Mouse (Mus musculus): Measurements from ENCODE around the gene Aurkaip1. TPM values are rescaled to one million over a fixed set of nuclear protein-coding genes. Genes with fewer than 3 reads are reported as not detected.

Gene Aurkaip1
- polyA plus RNA-seq, 1 experiment from 2014 or later = 170 TPM

- DNase-seq (ENCODE audit: low spot score) = no peak
- peak within 1 kb of the TSS; percentile 89 for H3K27ac ChIP-seq
- H3K4me1 ChIP-seq = peaks cover 17% of the 10 kb centered on the region
- H3K4me3 ChIP-seq = peak within 1 kb of the TSS; percentile 90
- H3K27me3 ChIP-seq (ENCODE audit: insufficient read depth, poor library complexity, severe bottlenecking) = no peaks in the 10 kb centered on the region
- WGBS = 6% methylated on average over 12 of the region's 12 CpGs
- H3K36me3 ChIP-seq = peaks cover 27% of the 10 kb centered on the region
- H3K9me3 ChIP-seq = no peaks in the 10 kb centered on the region
Observed at GRCm38 (mm10) chr4:155802741-155803339, 28.2 kb upstream of the Aurkaip1 start, which contains the start of gene Mrpl20. Mrpl20 (plus strand) TSS chr4:155802878.

- WGBS = under 1% methylated on average over 58 of the region's 58 CpGs
- Histone ChIP-seq H3K9me3 (no peaks in the 10 kb centered on the region), H3K4me3 (peak overlapping the region; percentile 90), H3K36me3 (peaks cover 34% of the 10 kb centered on the region), H3K4me1 (peaks cover 17% of the 10 kb centered on the region), H3K27me3 (ENCODE audit: insufficient read depth, poor library complexity, severe bottlenecking) (no peaks in the 10 kb centered on the region), H3K27ac (peak overlapping the region; percentile 89)
- peak; percentile 98 for DNase-seq (ENCODE audit: low spot score)
Observed at GRCm38 (mm10) chr4:155803340-155804041, 27.6 kb upstream of the Aurkaip1 start.

- peaks cover 59% of the 10 kb centered on the region for H3K36me3 ChIP-seq
- H3K9me3 ChIP-seq = no peaks in the 10 kb centered on the region
- no peak overlapping the region for H3K4me3 ChIP-seq
- DNase-seq (ENCODE audit: low spot score) = no peak
- no peak overlapping the region for H3K27ac ChIP-seq
- peaks cover 21% of the 10 kb centered on the region for H3K4me1 ChIP-seq
- 89% methylated on average over 3 of the region's 3 CpGs for WGBS
- no peaks in the 10 kb centered on the region for H3K27me3 ChIP-seq (ENCODE audit: insufficient read depth, poor library complexity, severe bottlenecking)
Observed at GRCm38 (mm10) chr4:155807841-155808240, 23.2 kb upstream of the Aurkaip1 start.

- Histone ChIP-seq H3K27me3 (ENCODE audit: insufficient read depth, poor library complexity, severe bottlenecking) (no peaks in the 10 kb centered on the region), H3K36me3 (peaks cover 78% of the 10 kb centered on the region), H3K9me3 (no peaks in the 10 kb centered on the region), H3K4me1 (peaks cover 20% of the 10 kb centered on the region), H3K4me3 (peak within 1 kb of the TSS; percentile 97), H3K27ac (peak within 1 kb of the TSS; percentile 97)
- peak; percentile 99 for DNase-seq (ENCODE audit: low spot score)
- under 1% methylated on average over 50 of the region's 60 CpGs for WGBS
Observed at GRCm38 (mm10) chr4:155811929-155812664, 19.0 kb upstream of the Aurkaip1 start, which contains the start of gene Ccnl2. Ccnl2 (plus strand) TSS chr4:155812489.

GRCm38 (mm10) chr4:155812665-155813181, 18.3 kb upstream of the Aurkaip1 start:
- Histone ChIP-seq H3K4me3 (peak overlapping the region; percentile 97), H3K27ac (peak overlapping the region; percentile 97), H3K4me1 (peaks cover 20% of the 10 kb centered on the region), H3K27me3 (ENCODE audit: insufficient read depth, poor library complexity, severe bottlenecking) (no peaks in the 10 kb centered on the region), H3K9me3 (no peaks in the 10 kb centered on the region), H3K36me3 (peaks cover 79% of the 10 kb centered on the region)
- peak; percentile 77 for DNase-seq (ENCODE audit: low spot score)
- WGBS = under 1% methylated on average over 49 of the region's 49 CpGs

- Histone ChIP-seq H3K9me3 (no peaks in the 10 kb centered on the region), H3K4me3 (no peak overlapping the region), H3K27ac (no peak overlapping the region), H3K4me1 (peaks cover 12% of the 10 kb centered on the region), H3K36me3 (peaks cover 94% of the 10 kb centered on the region), H3K27me3 (ENCODE audit: insufficient read depth, poor library complexity, severe bottlenecking) (no peaks in the 10 kb centered on the region)
- WGBS = 85% methylated on average over 4 of the region's 4 CpGs
- DNase-seq (ENCODE audit: low spot score) = no peak
Observed at GRCm38 (mm10) chr4:155817533-155817932, 13.5 kb upstream of the Aurkaip1 start.

- Histone ChIP-seq H3K4me3 (no peak overlapping the region), H3K36me3 (peaks cover 99% of the 10 kb centered on the region), H3K27me3 (ENCODE audit: insufficient read depth, poor library complexity, severe bottlenecking) (no peaks in the 10 kb centered on the region), H3K9me3 (no peaks in the 10 kb centered on the region), H3K27ac (no peak overlapping the region), H3K4me1 (no peaks in the 10 kb centered on the region)
- no peak for DNase-seq (ENCODE audit: low spot score)
- 76% methylated on average over 7 of the region's 7 CpGs for WGBS
Observed at GRCm38 (mm10) chr4:155821025-155821424, 10.0 kb upstream of the Aurkaip1 start.

- Histone ChIP-seq H3K9me3 (no peaks in the 10 kb centered on the region), H3K4me1 (no peaks in the 10 kb centered on the region), H3K36me3 (peaks cover 95% of the 10 kb centered on the region), H3K27ac (no peak overlapping the region), H3K27me3 (ENCODE audit: insufficient read depth, poor library complexity, severe bottlenecking) (no peaks in the 10 kb centered on the region), H3K4me3 (no peak overlapping the region)
- no peak for DNase-seq (ENCODE audit: low spot score)
- WGBS = 94% methylated on average over 16 of the region's 16 CpGs
Observed at GRCm38 (mm10) chr4:155823443-155823842, 7.6 kb upstream of the Aurkaip1 start.

- Histone ChIP-seq H3K4me1 (peaks cover 19% of the 10 kb centered on the region), H3K4me3 (no peak overlapping the region)
Observed at GRCm38 (mm10) chr4:155829866-155830265, 1.2 kb upstream of the Aurkaip1 start.

GRCm38 (mm10) chr4:155830596-155830995, 476 bp upstream of the Aurkaip1 start:
- peaks cover 19% of the 10 kb centered on the region for H3K4me1 ChIP-seq
- peak overlapping the region; percentile 67; the same call in 1 of the 2 replicates for H3K27ac ChIP-seq
- peak overlapping the region; percentile 84; the same call in 1 of the 2 replicates for H3K4me3 ChIP-seq
- WGBS = 54% methylated on average over 8 of the region's 8 CpGs
- no peaks in the 10 kb centered on the region for H3K27me3 ChIP-seq (ENCODE audit: insufficient read depth, poor library complexity, severe bottlenecking)
- DNase-seq (ENCODE audit: low spot score) = no peak
- no peaks in the 10 kb centered on the region for H3K9me3 ChIP-seq
- peaks cover 37% of the 10 kb centered on the region for H3K36me3 ChIP-seq

More at GRCm38 (mm10) chr4:155829866-155830265, 1.2 kb upstream of the Aurkaip1 start:
- H3K27ac ChIP-seq = no peak overlapping the region
- 96% methylated on average over 4 of the region's 4 CpGs for WGBS
- no peaks in the 10 kb centered on the region for H3K9me3 ChIP-seq
- H3K27me3 ChIP-seq (ENCODE audit: insufficient read depth, poor library complexity, severe bottlenecking) = no peaks in the 10 kb centered on the region
- DNase-seq (ENCODE audit: low spot score) = no peak
- H3K36me3 ChIP-seq = peaks cover 44% of the 10 kb centered on the region

- no peak for DNase-seq (ENCODE audit: low spot score)
- peak overlapping the region; percentile 84 for H3K4me3 ChIP-seq
- whole genome bisulfite sequencing = under 1% methylated on average over 25 of the region's 25 CpGs
Observed at GRCm38 (mm10) chr4:155831831-155832230, 759 bp downstream of the Aurkaip1 start.

GRCm38 (mm10) chr4:155832321-155832720, 1.2 kb downstream of the Aurkaip1 start:
- Histone ChIP-seq H3K4me1 (peaks cover 19% of the 10 kb centered on the region), H3K27me3 (ENCODE audit: insufficient read depth, poor library complexity, severe bottlenecking) (no peaks in the 10 kb centered on the region), H3K4me3 (peak overlapping the region; percentile 84), H3K36me3 (peaks cover 22% of the 10 kb centered on the region), H3K27ac (peak overlapping the region; percentile 87), H3K9me3 (no peaks in the 10 kb centered on the region)
- no peak for DNase-seq (ENCODE audit: low spot score)
- 52% methylated on average over 10 of the region's 10 CpGs for WGBS

More at GRCm38 (mm10) chr4:155831831-155832230, 759 bp downstream of the Aurkaip1 start:
- Histone ChIP-seq H3K36me3 (peaks cover 26% of the 10 kb centered on the region), H3K27me3 (ENCODE audit: insufficient read depth, poor library complexity, severe bottlenecking) (no peaks in the 10 kb centered on the region), H3K4me1 (peaks cover 19% of the 10 kb centered on the region), H3K27ac (peak overlapping the region; percentile 87), H3K9me3 (no peaks in the 10 kb centered on the region)
